Mouse (Mus musculus) heart, postnatal 0 days (tissue): Measurements from ENCODE around the gene Arpin. TPM values are rescaled to one million over a fixed set of nuclear protein-coding genes. Genes with fewer than 3 reads are reported as not detected.

ENCODE experiments used
- ATAC-seq: fragments of 200-750 bp; cut with Nextera tagmentation; 2 replicates; pipeline ENCODE4 v1.8.0; 2017; ENCODE audit warnings: low read depth, moderate number of reproducible peaks, moderate library complexity; ENCODE audit not compliant: insufficient read depth
- DNase-seq: peaks from one replicate; pipeline ENCODE4 v3.0.0-alpha.2; 2016; ENCODE audit warnings: low spot score
- H3K27ac ChIP-seq: fragments of 300-500 bp; sonication (generic); 2 replicates; pipeline ENCODE4 v1.5.1; 2014; ENCODE audit warnings: low read depth, mild to moderate bottlenecking
- H3K27me3 ChIP-seq: fragments of 300-500 bp; sonication (generic); 2 replicates; pipeline ENCODE4 v1.6.1; 2014; ENCODE audit warnings: low read length, mixed read lengths; ENCODE audit not compliant: control insufficient read depth, insufficient read depth
- H3K36me3 ChIP-seq: fragments of 300-500 bp; sonication (generic); replicated peaks from 2 replicates; pipeline ENCODE4 v1.6.1; 2014; ENCODE audit warnings: low read length, mixed read lengths; ENCODE audit not compliant: control insufficient read depth, insufficient read depth
- H3K4me1 ChIP-seq: fragments of 300-500 bp; sonication (generic); 2 replicates; pipeline ENCODE4 v1.6.1; 2014; ENCODE audit warnings: antibody characterized with exemption; ENCODE audit not compliant: control insufficient read depth, insufficient read depth
- H3K4me2 ChIP-seq: fragments of 300-500 bp; sonication (generic); 2 replicates; pipeline ENCODE4 v1.6.1; 2014; ENCODE audit warnings: low read depth, mild to moderate bottlenecking, low read length, moderate library complexity
- H3K4me3 ChIP-seq: fragments of 300-500 bp; sonication (generic); 2 replicates; pipeline ENCODE4 v1.5.1; 2014; ENCODE audit warnings: low read depth, low read length
- H3K9ac ChIP-seq: fragments of 300-500 bp; sonication (generic); replicated peaks from 2 replicates; pipeline ENCODE4 v1.6.1; 2014; ENCODE audit warnings: low read depth, low read length, mixed read lengths
- H3K9me3 ChIP-seq: fragments of 300-500 bp; sonication (generic); replicated peaks from 2 replicates; pipeline ENCODE4 v1.6.1; 2016; ENCODE audit warnings: low read length; ENCODE audit not compliant: control insufficient read depth
- CTCF ChIP-seq: IDR thresholded peaks from 2 replicates; pipeline ENCODE4 v1.5.1; 2016; ENCODE audit warnings: antibody characterized with exemption, control low read depth, low read depth
- EP300 ChIP-seq: IDR thresholded peaks from 2 replicates; pipeline ENCODE4 v1.6.1; 2016; ENCODE audit warnings: antibody characterized with exemption, low read depth
- WGBS: fragments of 180-500 bp; shearing (Covaris S2); extraction: QIAGEN DNeasy Blood & Tissue Kit; methylation state at CpG from one replicate; pipeline ENCODE4 v1.1.7; 2014; 5-methylcytosine and 5-hydroxymethylcytosine counted together
- polyA plus RNA-seq: library from polyadenylated mRNA; unstranded; fragments of >200 nt; fragmentation: Nextera tagmentation; extraction: Ambion mirVana; gene quantifications from 2 replicates; pipeline ENCODE4 v1.2.1, GENCODE M21; 2015
- total RNA-seq: library from RNA; depleted of rRNA; stranded (reverse); fragments of >200 nt; gene quantifications from 2 replicates; pipeline ENCODE4 v1.2.3, GENCODE M21; 2014; ENCODE audit warnings: low replicate concordance; rRNA removed

Gene Arpin
- total RNA-seq (39.0 and 54.3 TPM in 2 replicates), polyA plus RNA-seq (19.6 and 21.7 TPM in 2 replicates)

- Histone ChIP-seq H3K27ac (peak within 1 kb of the TSS; percentile 75), H3K4me2 (peak within 1 kb of the TSS; percentile 74), H3K36me3 (peaks cover under 1% of the 10 kb centered on the region; the same call in 1 of the 2 replicates), H3K9ac (peak within 1 kb of the TSS; percentile 68), H3K4me1 (peaks cover 8% of the 10 kb centered on the region; the same call in 1 of the 2 replicates), H3K9me3 (no peaks in the 10 kb centered on the region), H3K27me3 (no peaks in the 10 kb centered on the region), H3K4me3 (peak within 1 kb of the TSS; percentile 65)
- WGBS: 2% methylated on average over 32 of the region's 32 CpGs
- peak; percentile 90 for ATAC-seq
- peak; percentile 83 for DNase-seq
- TF ChIP-seq EP300 (no peak), CTCF (no peak)
Measured at GRCm38 (mm10) chr7:79934862-79935510, at the start of gene Arpin. Arpin (minus strand) TSS chr7:79935359.

GRCm38 (mm10) chr7:79975316-79975715, 40.2 kb upstream of the Arpin start:
- 76% methylated on average over 2 of the region's 2 CpGs for WGBS

GRCm38 (mm10) chr7:79972195-79972594, 37.0 kb upstream of the Arpin start:
- Histone ChIP-seq H3K27me3 (no peaks in the 10 kb centered on the region), H3K9me3 (no peaks in the 10 kb centered on the region), H3K36me3 (no peaks in the 10 kb centered on the region), H3K4me1 (no peaks in the 10 kb centered on the region), H3K4me2 (no peak overlapping the region), H3K9ac (no peak overlapping the region), H3K27ac (no peak overlapping the region), H3K4me3 (no peak overlapping the region)
- 73% methylated on average over 5 of the region's 5 CpGs for WGBS
- DNase-seq (no peak), ATAC-seq (no peak)
- TF ChIP-seq EP300 (no peak), CTCF (no peak)

More at GRCm38 (mm10) chr7:79975316-79975715, 40.2 kb upstream of the Arpin start:
- H3K4me1 ChIP-seq: no peaks in the 10 kb centered on the region
- no peaks in the 10 kb centered on the region for H3K27me3 ChIP-seq
- no peak overlapping the region for H3K4me2 ChIP-seq
- H3K36me3 ChIP-seq: no peaks in the 10 kb centered on the region
- H3K9ac ChIP-seq: no peak overlapping the region
- TF ChIP-seq EP300: no peak
- no peak for TF ChIP-seq CTCF
- ATAC-seq (no peak), DNase-seq (no peak)
- no peak overlapping the region for H3K27ac ChIP-seq
- no peaks in the 10 kb centered on the region for H3K9me3 ChIP-seq
- H3K4me3 ChIP-seq: no peak overlapping the region

GRCm38 (mm10) chr7:79970336-79970735, 35.2 kb upstream of the Arpin start:
- Histone ChIP-seq H3K9me3 (no peaks in the 10 kb centered on the region), H3K27ac (no peak overlapping the region), H3K4me3 (no peak overlapping the region), H3K4me1 (no peaks in the 10 kb centered on the region), H3K27me3 (no peaks in the 10 kb centered on the region), H3K4me2 (no peak overlapping the region), H3K36me3 (no peaks in the 10 kb centered on the region), H3K9ac (no peak overlapping the region)
- TF ChIP-seq CTCF: no peak
- no peak for TF ChIP-seq EP300
- 69% methylated on average over 1 of the region's 1 CpGs for WGBS
- ATAC-seq: no peak
- DNase-seq: no peak

GRCm38 (mm10) chr7:79968326-79968725, 33.2 kb upstream of the Arpin start:
- TF ChIP-seq CTCF: no peak
- TF ChIP-seq EP300: no peak
- H3K9ac ChIP-seq: no peak overlapping the region
- 82% methylated on average over 6 of the region's 6 CpGs for WGBS
- ATAC-seq (no peak), DNase-seq (no peak)
- no peaks in the 10 kb centered on the region for H3K36me3 ChIP-seq
- no peak overlapping the region for H3K4me2 ChIP-seq
- no peaks in the 10 kb centered on the region for H3K4me1 ChIP-seq
- H3K4me3 ChIP-seq: no peak overlapping the region
- no peak overlapping the region for H3K27ac ChIP-seq
- H3K9me3 ChIP-seq: no peaks in the 10 kb centered on the region
- no peaks in the 10 kb centered on the region for H3K27me3 ChIP-seq

- Histone ChIP-seq H3K4me2 (no peak overlapping the region), H3K4me3 (no peak overlapping the region), H3K36me3 (no peaks in the 10 kb centered on the region), H3K27me3 (no peaks in the 10 kb centered on the region), H3K4me1 (no peaks in the 10 kb centered on the region), H3K9me3 (no peaks in the 10 kb centered on the region), H3K27ac (no peak overlapping the region), H3K9ac (no peak overlapping the region)
- DNase-seq: no peak
- ATAC-seq: no peak
- no peak; the same call in 1 of the 2 replicates for TF ChIP-seq CTCF
- no peak for TF ChIP-seq EP300
- 38% methylated on average over 1 of the region's 1 CpGs for WGBS
Measured at GRCm38 (mm10) chr7:79961600-79961999, 26.4 kb upstream of the Arpin start.
